Mouse (Mus musculus): Measurements from ENCODE around the gene Mroh8. TPM values are rescaled to one million over a fixed set of nuclear protein-coding genes. Genes with fewer than 3 reads are reported as not detected.

Mroh8 gene
- total RNA-seq (2021), result 1 to 10 TPM; 1.0 to 1.2 TPM

DNA sequence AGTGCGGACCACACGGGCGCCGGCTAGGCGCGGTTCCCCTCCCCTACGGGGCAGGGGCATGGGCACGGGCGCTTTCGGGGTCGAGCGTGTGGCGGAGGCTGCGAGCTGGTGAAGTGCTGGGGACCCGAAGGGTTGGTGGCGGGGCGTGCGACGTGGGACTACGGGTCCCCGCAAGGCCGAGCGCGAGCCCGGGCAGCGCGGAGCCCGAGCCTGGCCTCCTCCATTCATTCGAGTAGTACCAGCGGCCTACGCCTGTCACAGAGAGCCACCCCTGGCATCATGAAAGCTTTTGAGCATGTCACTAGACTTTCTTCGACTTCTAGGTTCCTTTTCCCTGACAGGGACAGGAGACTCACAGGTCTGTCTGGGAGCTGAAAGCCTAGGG, at the start of gene Mroh8:
Gene Mroh8 (minus strand): TSS at position 134 of the 385 bp plus-strand sequence.
- DNase-seq (ENCODE audit: extremely low spot score in 1 of 2, low spot score in 1 of 2), result peak in 1 of 2 experiments; percentile 45

GRCm38 (mm10) chr2:157328570-157328969, 49.2 kb upstream of the Mroh8 start:
- DNase-seq (ENCODE audit: extremely low spot score in 1 of 2, low spot score in 1 of 2), result no peak

- DNase-seq (ENCODE audit: extremely low spot score in 1 of 2, low spot score in 1 of 2), result no peak
Measured at GRCm38 (mm10) chr2:157328106-157328505, 48.8 kb upstream of the Mroh8 start.

DNA sequence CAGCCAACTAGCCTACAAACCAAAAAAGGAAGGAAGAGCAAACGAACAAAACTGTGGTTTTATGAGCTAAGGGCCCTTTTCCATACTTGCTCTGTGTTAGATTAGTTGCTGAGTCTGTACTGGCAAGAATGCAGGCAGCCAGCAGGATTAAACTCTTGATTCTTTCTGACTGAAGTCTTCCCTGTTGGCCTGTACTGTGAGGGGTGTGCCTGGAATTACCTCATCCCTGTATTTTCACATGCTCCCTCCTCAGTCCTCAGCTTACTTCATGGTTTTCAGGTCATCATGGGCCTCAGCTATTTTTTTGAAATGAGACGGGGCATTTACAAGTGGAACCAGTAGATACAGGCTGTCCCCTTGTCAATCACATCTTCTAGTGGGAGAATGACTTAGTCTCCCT, 45.9 kb upstream of the Mroh8 start:
- DNase-seq (ENCODE audit: extremely low spot score in 1 of 2, low spot score in 1 of 2), result no peak

- no peak for DNase-seq (ENCODE audit: extremely low spot score in 1 of 2, low spot score in 1 of 2)
Measured at GRCm38 (mm10) chr2:157322029-157322766, 42.8 kb upstream of the Mroh8 start.

DNA sequence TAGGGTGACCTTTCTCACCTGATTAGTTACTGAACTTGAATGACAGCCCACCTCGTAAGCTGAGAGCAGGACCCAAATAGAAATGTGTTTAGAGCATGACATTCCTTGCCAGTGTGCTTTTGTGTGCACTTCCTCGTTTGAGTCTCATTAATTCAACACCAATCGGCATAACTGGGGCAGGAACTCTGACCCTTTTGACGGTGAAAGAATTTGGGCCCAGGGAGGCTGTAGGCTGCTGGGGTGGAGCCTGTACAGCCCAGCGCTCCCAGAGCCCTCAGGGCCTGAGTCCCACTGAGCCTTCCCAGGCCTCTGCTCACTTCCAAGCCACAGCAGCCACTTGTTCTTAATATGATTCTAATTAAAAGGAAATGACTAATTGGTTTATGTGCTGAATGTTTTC, 41.5 kb upstream of the Mroh8 start:
- DNase-seq (ENCODE audit: extremely low spot score in 1 of 2, low spot score in 1 of 2), result no peak

- DNase-seq (ENCODE audit: extremely low spot score in 1 of 2, low spot score in 1 of 2), result no peak
Measured at GRCm38 (mm10) chr2:157320135-157320534, 40.8 kb upstream of the Mroh8 start.

DNA sequence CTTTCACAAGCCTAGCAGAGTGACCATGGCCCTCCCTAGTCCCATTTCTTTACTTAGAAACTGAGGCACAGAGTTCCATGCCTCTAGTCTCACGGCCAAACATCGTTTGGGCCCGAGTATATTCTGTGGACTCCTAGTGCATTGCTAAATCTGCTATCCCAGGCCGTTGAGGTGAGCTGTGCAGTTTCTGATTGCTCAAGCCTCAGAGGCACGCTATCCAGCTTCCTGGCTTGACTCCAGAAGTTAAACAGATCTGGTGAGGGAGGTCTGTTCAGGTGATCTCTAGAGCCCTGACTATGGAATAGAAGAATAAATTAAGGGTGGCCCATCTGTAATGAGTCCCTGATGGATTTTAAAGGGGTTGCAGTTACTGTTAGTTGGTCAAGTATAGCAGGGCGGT, 37.9 kb upstream of the Mroh8 start:
- DNase-seq (ENCODE audit: extremely low spot score in 1 of 2, low spot score in 1 of 2), result no peak

DNA sequence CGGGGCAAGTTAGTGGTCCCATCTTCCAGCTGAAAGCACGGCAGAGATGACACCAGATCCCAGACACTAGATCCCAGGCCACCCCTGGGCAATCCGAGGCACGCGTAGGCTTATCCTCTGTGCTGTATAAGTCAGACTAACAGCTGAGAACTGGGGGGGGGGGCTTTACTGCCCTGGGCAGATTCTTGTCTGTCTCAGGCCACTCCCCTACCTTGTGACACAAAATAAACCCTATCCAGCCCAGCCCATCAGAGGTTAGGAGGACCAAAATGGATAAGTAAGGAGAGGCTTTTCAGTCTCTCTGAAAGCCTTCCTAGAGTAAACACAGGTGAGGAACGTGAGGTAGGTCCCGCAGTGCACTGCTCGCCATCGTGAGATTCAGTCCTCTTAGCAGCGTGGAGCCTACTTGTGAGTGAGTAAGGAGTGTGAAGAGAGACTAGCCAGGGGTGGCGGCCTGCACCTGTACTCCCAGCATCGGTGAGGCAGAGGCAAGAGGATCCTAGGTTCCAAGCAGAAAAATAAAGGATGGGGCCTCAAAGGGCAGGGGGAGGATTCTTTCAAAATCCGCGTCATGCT, 37.1 kb upstream of the Mroh8 start:
- no peak for DNase-seq (ENCODE audit: extremely low spot score in 1 of 2, low spot score in 1 of 2)

DNA sequence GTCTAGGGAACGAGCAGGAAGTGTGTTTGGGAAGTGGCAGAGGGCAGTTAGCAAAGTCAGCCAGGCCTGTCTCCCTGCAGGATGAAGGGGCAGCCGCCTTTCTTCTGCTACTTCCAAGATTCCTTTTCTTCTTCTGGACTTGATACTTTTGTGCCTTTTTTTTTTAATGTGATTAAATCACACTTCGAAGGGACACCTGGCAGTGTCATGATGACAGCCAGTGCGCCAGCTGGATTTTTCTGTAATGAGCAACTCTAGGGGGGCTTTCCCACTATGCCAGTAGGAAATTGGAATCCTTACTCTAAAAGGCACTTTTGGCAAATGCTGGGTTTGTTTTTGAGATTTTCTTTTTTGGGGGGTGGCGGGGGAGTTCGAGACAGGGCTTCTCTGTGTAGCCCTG, 36.1 kb upstream of the Mroh8 start:
- no peak for DNase-seq (ENCODE audit: extremely low spot score in 1 of 2, low spot score in 1 of 2)

DNA sequence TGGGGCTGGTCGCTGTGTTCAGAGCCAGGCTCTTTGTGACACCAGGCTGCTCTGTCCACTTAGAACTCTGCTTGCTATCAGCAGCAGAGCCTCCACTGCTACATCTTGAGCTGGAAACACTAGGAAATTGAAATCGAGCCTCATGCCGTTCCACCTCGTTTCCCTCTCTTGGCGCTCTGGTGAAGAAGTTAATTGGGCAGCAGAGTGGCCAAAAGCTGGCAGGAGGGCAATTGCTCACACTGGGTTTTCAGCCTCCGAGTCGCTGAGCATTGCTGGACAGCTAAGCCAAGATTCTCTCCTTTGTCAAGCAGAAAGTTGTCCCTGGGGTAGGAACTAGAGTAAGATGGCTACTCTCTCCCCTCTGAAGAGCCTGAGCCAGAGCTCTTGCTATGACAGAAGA, 35.0 kb upstream of the Mroh8 start:
- no peak for DNase-seq (ENCODE audit: extremely low spot score in 1 of 2, low spot score in 1 of 2)

DNA sequence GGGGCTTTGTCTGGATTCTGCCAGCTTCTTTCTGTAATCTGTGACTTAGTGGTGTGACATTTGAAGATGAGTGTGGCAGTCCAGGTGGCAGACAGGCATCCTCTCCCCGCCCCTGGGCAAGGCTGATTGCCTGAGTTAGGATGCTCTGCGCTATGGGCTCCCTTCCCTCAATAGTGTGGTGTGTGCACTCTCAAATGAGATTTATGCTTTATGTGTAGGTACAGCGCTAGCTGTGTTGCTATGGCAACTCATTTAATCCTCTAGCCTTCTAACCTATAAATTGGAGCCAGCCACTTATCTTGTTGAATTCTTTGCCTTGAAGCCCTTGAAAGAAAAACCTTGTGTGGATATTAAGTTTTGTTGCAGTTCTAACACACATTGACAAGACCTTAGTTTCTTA, 34.4 kb upstream of the Mroh8 start:
- DNase-seq (ENCODE audit: extremely low spot score in 1 of 2, low spot score in 1 of 2), result no peak

DNA sequence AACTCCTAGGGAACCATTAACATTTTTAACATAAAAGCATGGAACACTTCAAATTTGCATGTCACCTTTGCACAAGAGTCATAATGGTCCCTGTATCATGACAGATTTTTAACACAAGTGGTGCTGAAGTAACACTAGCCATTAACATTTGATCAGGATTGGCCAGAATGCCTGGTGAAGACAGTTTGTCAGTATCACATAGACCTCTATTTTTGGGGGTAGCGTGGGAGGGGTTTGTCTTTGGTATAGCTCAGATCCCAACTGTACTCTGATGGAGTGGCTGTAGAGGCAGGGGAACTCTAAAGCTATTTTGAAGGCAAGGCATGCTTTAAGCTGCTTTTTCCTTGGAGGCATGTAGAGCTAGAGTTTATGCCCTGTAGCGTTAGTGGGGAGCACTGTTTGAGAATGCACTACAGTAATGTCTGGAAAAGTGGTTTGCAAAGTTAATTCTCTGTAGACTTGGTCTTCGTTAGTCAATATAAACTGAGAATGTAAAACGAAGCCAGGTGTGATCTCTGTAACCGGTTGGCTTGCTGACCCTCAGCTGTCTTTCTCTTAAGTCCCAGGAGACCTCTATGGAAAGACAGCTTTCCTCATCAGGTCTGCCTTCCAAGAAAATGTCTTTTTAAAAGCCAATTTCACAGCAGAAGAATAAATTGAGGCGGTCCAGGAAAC, 31.8 kb upstream of the Mroh8 start:
- no peak for DNase-seq (ENCODE audit: extremely low spot score in 1 of 2, low spot score in 1 of 2)

GRCm38 (mm10) chr2:157309611-157310010, 30.3 kb upstream of the Mroh8 start:
- no peak for DNase-seq (ENCODE audit: extremely low spot score in 1 of 2, low spot score in 1 of 2)

- DNase-seq (ENCODE audit: extremely low spot score in 1 of 2, low spot score in 1 of 2), result no peak
Measured at GRCm38 (mm10) chr2:157308273-157308917, 29.0 kb upstream of the Mroh8 start.

DNA sequence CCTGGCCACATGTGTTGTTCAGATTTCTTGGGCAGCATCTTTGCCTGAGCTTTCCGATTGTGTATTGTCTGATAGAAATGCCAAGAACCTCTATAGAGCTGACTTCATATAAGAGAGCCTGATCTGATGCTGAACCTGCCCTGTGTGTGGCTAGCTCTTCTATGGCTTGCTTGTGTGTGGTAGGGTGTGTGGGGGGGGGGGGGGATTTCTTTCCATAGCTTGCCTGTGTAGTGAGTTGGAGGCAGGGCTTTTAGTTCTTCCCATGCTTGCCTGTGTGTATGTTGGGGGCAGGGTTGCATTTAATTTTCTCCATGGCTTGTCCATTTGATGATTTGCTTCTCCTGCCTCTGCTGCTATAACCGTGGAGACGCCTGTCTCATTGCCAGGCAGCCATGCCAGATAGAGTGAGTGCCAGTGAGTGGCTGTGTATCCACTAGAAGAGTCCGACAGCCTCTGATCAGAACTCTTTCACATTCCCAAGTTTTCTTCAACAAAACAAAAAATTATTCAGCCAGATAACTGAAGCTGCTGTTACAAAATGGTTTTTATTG, 28.4 kb upstream of the Mroh8 start:
- no peak for DNase-seq (ENCODE audit: extremely low spot score in 1 of 2, low spot score in 1 of 2)

- DNase-seq (ENCODE audit: extremely low spot score in 1 of 2, low spot score in 1 of 2), result no peak
Measured at GRCm38 (mm10) chr2:157306091-157307032, 27.0 kb upstream of the Mroh8 start.

DNA sequence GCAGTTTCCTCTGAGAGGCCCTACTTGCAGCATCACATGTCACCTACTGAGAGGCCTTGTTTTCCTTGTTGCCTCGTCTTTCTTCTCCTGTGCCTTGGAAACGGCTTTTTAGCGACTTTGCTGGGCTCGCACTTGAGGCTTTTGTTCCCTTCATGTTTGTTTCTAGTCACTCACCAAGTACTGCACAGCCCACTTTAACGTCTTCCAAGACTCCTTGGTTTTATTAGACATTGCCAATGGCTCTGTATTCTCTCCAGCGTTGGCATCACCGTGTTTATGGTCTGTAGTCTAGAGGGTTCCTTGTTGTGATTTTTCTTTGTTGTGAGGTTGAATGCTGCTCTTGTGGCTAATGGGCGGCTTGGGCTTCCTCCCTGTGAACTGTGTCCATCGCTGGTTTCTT, 23.7 kb upstream of the Mroh8 start:
- DNase-seq (ENCODE audit: extremely low spot score in 1 of 2, low spot score in 1 of 2), result no peak

- DNase-seq (ENCODE audit: extremely low spot score in 1 of 2, low spot score in 1 of 2), result no peak
Measured at GRCm38 (mm10) chr2:157300051-157300450, 20.7 kb upstream of the Mroh8 start.

- DNase-seq (ENCODE audit: extremely low spot score in 1 of 2, low spot score in 1 of 2), result no peak
Measured at GRCm38 (mm10) chr2:157296105-157296689, 16.8 kb upstream of the Mroh8 start.
